8 mouse cellular contexts compared by ENCODE assay signal in the genomic region with DNA sequence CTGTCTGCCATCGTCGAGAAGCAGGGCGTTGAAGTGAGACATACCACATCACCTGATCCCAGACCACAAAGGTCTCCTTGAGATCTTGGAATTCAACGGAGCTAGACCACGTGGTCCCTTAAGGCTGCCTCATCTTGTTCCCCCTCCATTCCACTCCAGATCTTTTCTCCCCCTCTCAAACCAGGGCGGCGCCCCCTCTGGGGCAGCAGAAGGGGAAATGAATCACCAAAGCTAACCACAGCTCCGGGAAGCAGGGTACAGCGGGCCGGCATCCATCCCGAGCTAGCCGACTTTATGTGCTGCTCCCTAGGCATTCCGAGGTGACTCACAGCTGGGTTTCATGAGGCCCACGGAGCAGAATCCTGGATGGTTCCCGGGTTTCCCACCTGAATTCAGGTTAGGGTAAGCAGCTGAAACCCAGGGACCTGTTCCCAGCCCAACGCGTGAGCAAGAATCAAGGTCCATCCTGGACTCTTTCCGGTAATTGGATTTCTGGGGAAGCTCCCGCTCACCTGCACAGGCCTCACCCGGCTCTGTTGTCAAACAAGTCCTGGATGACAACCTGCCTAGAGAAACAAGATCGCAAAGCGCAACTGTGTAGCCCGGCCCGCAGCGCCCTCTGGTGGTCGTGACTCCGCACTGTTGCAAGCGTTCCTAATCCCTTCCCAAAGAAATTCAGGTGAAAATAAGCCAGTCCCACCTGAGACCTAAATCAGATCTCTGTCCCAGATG. TPM values are rescaled to one million over a fixed set of nuclear protein-coding genes. Genes with fewer than 3 reads are reported as not detected.
A peak's percentile ranks its signal among the peaks of the same experiment; 100 is the strongest.
DNase-seq lines count a peak whose midpoint lies in the region; ATAC-seq and TF ChIP-seq lines count a peak whose summit lies in the region.

Gene Slc35e4, minus strand, starts transcription at position 556 of the 732 bp plus-strand sequence.

- 0 out of 2 replicates have a peak, but pooled peaks cover 3% of the 10 kb centered on the region for H3K27me3 ChIP-seq in heart, embryonic 13.5 days (replicated peaks)
- no peaks in the 10 kb centered on the region for H3K27me3 ChIP-seq in kidney, postnatal 0 days (ENCODE audit: insufficient read depth, low read length)
- H3K27me3 ChIP-seq in liver, embryonic 12.5 days (replicated peaks), result peaks cover 52% of the 10 kb centered on the region
- no peaks in the 10 kb centered on the region for H3K27me3 ChIP-seq in splenic B cell, adult 2 months (ENCODE audit: control insufficient read depth, insufficient read depth, low read length, poor library complexity, severe bottlenecking)

- peak within 1 kb of the TSS; percentile 64 for H3K4me3 ChIP-seq in heart, embryonic 13.5 days
- peak within 1 kb of the TSS; percentile 55 for H3K4me3 ChIP-seq in kidney, postnatal 0 days (replicated peaks; ENCODE audit: low read depth, low read length)
- H3K4me3 ChIP-seq in liver, embryonic 12.5 days, result peak within 1 kb of the TSS; percentile 57

- H3K9me3 ChIP-seq in heart, embryonic 13.5 days, result no peaks in the 10 kb centered on the region
- H3K9me3 ChIP-seq in kidney, postnatal 0 days (replicated peaks; ENCODE audit: low read length), result no peaks in the 10 kb centered on the region
- no peaks in the 10 kb centered on the region for H3K9me3 ChIP-seq in liver, embryonic 12.5 days (replicated peaks)

- H3K9ac ChIP-seq in heart, embryonic 13.5 days, result peak within 1 kb of the TSS; percentile 82
- H3K9ac ChIP-seq in kidney, postnatal 0 days (ENCODE audit: low read depth, low read length), result peak within 1 kb of the TSS; percentile 25
- H3K9ac ChIP-seq in liver, embryonic 12.5 days, result peak within 1 kb of the TSS; percentile 55; the same call in 1 of the 2 replicates

- peak within 1 kb of the TSS; percentile 85 for H3K4me2 ChIP-seq in heart, embryonic 13.5 days
- H3K4me2 ChIP-seq in kidney, postnatal 0 days (ENCODE audit: low read length), result peak within 1 kb of the TSS; percentile 69
- H3K4me2 ChIP-seq in liver, embryonic 12.5 days, result peak within 1 kb of the TSS; percentile 88

- TF ChIP-seq CTCF in brain, embryonic 14.5 days (IDR thresholded peaks at IDR 0.05; ENCODE audit: borderline replicate concordance, extremely low read depth, insufficient read depth, insufficient read length), result peak; percentile 95
- peak; percentile 95 for TF ChIP-seq CTCF in kidney, postnatal 0 days (IDR thresholded peaks at IDR 0.05; ENCODE audit: low read depth)

- peak within 1 kb of the TSS; percentile 64 for H3K27ac ChIP-seq in heart, embryonic 13.5 days (replicated peaks)
- H3K27ac ChIP-seq in kidney, postnatal 0 days, result peak within 1 kb of the TSS; percentile 64; the same call in 1 of the 2 replicates
- peak within 1 kb of the TSS; percentile 32; the same call in 1 of the 2 replicates for H3K27ac ChIP-seq in liver, embryonic 12.5 days

- WGBS in heart, embryonic 13.5 days, result under 1% methylated on average over 28 of the region's 28 CpGs
- under 1% methylated on average over 28 of the region's 28 CpGs for WGBS in kidney, postnatal 0 days
- whole genome bisulfite sequencing in liver, embryonic 12.5 days (ENCODE audit: insufficient replicate concordance), result under 1% methylated on average over 27 of the region's 28 CpGs

- H3K36me3 ChIP-seq in heart, embryonic 13.5 days, result peaks cover 12% of the 10 kb centered on the region
- 0 out of 2 replicates have a peak, but pooled peaks cover 5% of the 10 kb centered on the region for H3K36me3 ChIP-seq in kidney, postnatal 0 days (ENCODE audit: insufficient read depth, low read length)
- no peaks in the 10 kb centered on the region for H3K36me3 ChIP-seq in liver, embryonic 12.5 days
- no peaks in the 10 kb centered on the region for H3K36me3 ChIP-seq in splenic B cell, adult 2 months (ENCODE audit: control insufficient read depth, insufficient read depth, low read length, poor library complexity, severe bottlenecking)

- DNase-seq in CD4-positive helper T cell, adult 2 months (ENCODE audit: low read depth, low spot score), result peak; percentile 76
- peak; percentile 90 for DNase-seq in brain, embryonic 14.5 days (ENCODE audit: low read depth)
- peak; percentile 83 for DNase-seq in kidney, postnatal 0 days (ENCODE audit: low spot score)
- peak; percentile 86 for DNase-seq in naive thymus-derived CD4-positive, alpha-beta T cell, adult 2 months (ENCODE audit: low read depth)
- DNase-seq in splenic B cell, adult 2 months (ENCODE audit: low read depth, low spot score), result peak; percentile 81

- 0 out of 2 replicates have a peak, but pooled peaks have one; percentile 39 for ATAC-seq in erythroid progenitor cell, adult 5-6 weeks (replicated peaks; ENCODE audit: low FRiP score, poor library complexity, severe bottlenecking)
- peak; percentile 24 for ATAC-seq in heart, embryonic 13.5 days (ENCODE audit: extremely low read depth, insufficient number of reproducible peaks, low FRiP score, low TSS enrichment)
- ATAC-seq in kidney, postnatal 0 days (replicated peaks; ENCODE audit: low FRiP score, low read depth), result peak; percentile 47
- peak; percentile 36 for ATAC-seq in liver, embryonic 12.5 days

- H3K4me1 ChIP-seq in heart, embryonic 13.5 days, result peaks cover 55% of the 10 kb centered on the region
- peaks cover 28% of the 10 kb centered on the region; the same call in 1 of the 2 replicates for H3K4me1 ChIP-seq in kidney, postnatal 0 days (replicated peaks; ENCODE audit: insufficient read depth, low read length)
- peaks cover 22% of the 10 kb centered on the region for H3K4me1 ChIP-seq in liver, embryonic 12.5 days

- no peak for TF ChIP-seq POLR2A in brain, embryonic 14.5 days (IDR thresholded peaks at IDR 0.05; ENCODE audit: borderline replicate concordance, extremely low read depth, insufficient read depth, insufficient read length, poor library complexity, severe bottlenecking)

RNA-seq across cellular contexts. Expression of gene Slc35e4, which starts in this region (rescaled TPM):
- 13.2 and 13.5 TPM in 2 replicates for polyA plus RNA-seq in brain, embryonic 14.5 days (2012; rRNA removed)
- total RNA-seq in erythroid progenitor cell, adult 5-6 weeks (2015; ENCODE audit: low replicate concordance), result 0.42 TPM in 1 of 2 replicates, not detected in the other
- 0.76 TPM in 1 of 2 replicates, not detected in the other for total RNA-seq in erythroid progenitor cell, adult 5-6 weeks (2017; ENCODE audit: low replicate concordance)
- 4.7 and 4.9 TPM in 2 replicates for polyA plus RNA-seq in heart, embryonic 13.5 days (2015; fragmentation: Nextera tagmentation; extraction: Ambion mirVana)
- 6.6 and 6.9 TPM in 2 replicates for polyA plus RNA-seq in kidney, postnatal 0 days (2015; fragmentation: Nextera tagmentation; extraction: Ambion mirVana)
- 0.86 and 1.2 TPM in 2 replicates for polyA plus RNA-seq in liver, embryonic 12.5 days (2016; fragmentation: Nextera tagmentation; extraction: Ambion mirVana)

Comparison
In these comparisons a context has a peak if more than half of its experiments do, and no peak if none do; other contexts are left out.
1. Peak in every context shown above with its lines: DNase-seq, ATAC-seq, H3K4me3 ChIP-seq and H3K27ac ChIP-seq.
2. Peak in ATAC-seq in erythroid progenitor cell, adult 5-6 weeks; RNA of the gene not detected or under 1 TPM.
3. H3K9ac ChIP-seq: peak in every context shown above with its lines; median percentile 82 in heart, embryonic 13.5 days; 55 in liver, embryonic 12.5 days; 25 in kidney, postnatal 0 days.